Mouse (Mus musculus) heart, embryonic 10.5 days (tissue): ENCODE data around the gene Krtap5-5. TPM values are rescaled to one million over a fixed set of nuclear protein-coding genes. Genes with fewer than 3 reads are reported as not detected.

Experiments used
- DNase-seq: peaks from one replicate; pipeline ENCODE4 v3.0.0-alpha.2; 2017; ENCODE audit warnings: low spot score
- H3K27ac ChIP-seq: fragments of 300-500 bp; sonication (generic); 2 replicates; pipeline ENCODE4 v1.5.1; 2016; ENCODE audit warnings: mild to moderate bottlenecking
- H3K27me3 ChIP-seq: fragments of 300-500 bp; sonication (generic); 2 replicates; pipeline ENCODE4 v1.6.1; 2016; ENCODE audit warnings: mild to moderate bottlenecking; ENCODE audit not compliant: poor library complexity, insufficient read depth, severe bottlenecking
- H3K36me3 ChIP-seq: fragments of 300-500 bp; sonication (generic); 2 replicates; pipeline ENCODE4 v1.6.1; 2016; ENCODE audit warnings: mild to moderate bottlenecking, moderate library complexity
- H3K4me1 ChIP-seq: fragments of 300-500 bp; sonication (generic); 2 replicates; pipeline ENCODE4 v1.6.1; 2016; ENCODE audit warnings: mild to moderate bottlenecking
- H3K4me3 ChIP-seq: fragments of 300-500 bp; sonication (generic); 2 replicates; pipeline ENCODE4 v1.5.1; 2016; ENCODE audit warnings: mild to moderate bottlenecking, moderate library complexity
- H3K9me3 ChIP-seq: fragments of 300-500 bp; sonication (generic); 2 replicates; pipeline ENCODE4 v1.6.1; 2016; ENCODE audit warnings: mild to moderate bottlenecking, moderate library complexity
- WGBS: fragments of 180-500 bp; shearing (Covaris S2); methylation state at CpG from one replicate; pipeline ENCODE4 v1.1.7; 2016; 5-methylcytosine and 5-hydroxymethylcytosine counted together
- polyA plus RNA-seq: library from polyadenylated mRNA; unstranded; fragments of >200 nt; fragmentation: Nextera tagmentation; extraction: Ambion mirVana; gene quantifications from 2 replicates; pipeline ENCODE4 v1.2.1, GENCODE M21; 2016

Gene Krtap5-5
- polyA plus RNA-seq, 1 experiment from 2014 or later = not detected

DNA sequence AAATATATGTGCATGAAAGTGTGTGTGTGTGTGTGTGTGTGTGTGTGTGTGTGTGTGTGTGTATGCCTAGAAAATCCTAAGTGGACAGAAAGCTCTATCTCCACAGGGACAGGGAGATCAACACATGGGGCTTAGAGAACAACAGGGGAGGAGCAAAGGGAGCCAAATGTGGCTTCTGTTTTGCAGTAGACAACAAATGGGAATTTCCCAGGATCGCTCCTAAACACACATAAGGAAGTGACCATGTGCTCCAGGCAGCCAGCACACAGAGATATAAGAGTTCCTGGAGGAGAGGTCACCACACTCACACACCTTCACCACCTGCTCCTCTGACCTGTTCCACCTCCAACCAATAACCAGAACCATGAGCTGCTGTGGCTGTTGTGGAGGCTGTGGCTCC, 28.7 kb downstream of the Krtap5-5 start, which contains the start of gene Krtap5-3:
Gene Krtap5-3, plus strand, starts transcription at position 301 of the 400 bp plus-strand sequence.
- Histone ChIP-seq H3K36me3 (no peaks in the 10 kb centered on the region), H3K27ac (no peak within 1 kb of the TSS), H3K4me1 (no peaks in the 10 kb centered on the region), H3K9me3 (no peaks in the 10 kb centered on the region), H3K27me3 (peaks cover 22% of the 10 kb centered on the region), H3K4me3 (no peak within 1 kb of the TSS)
- no peak for DNase-seq
- 58% methylated on average over 1 of the region's 1 CpGs for WGBS

DNA sequence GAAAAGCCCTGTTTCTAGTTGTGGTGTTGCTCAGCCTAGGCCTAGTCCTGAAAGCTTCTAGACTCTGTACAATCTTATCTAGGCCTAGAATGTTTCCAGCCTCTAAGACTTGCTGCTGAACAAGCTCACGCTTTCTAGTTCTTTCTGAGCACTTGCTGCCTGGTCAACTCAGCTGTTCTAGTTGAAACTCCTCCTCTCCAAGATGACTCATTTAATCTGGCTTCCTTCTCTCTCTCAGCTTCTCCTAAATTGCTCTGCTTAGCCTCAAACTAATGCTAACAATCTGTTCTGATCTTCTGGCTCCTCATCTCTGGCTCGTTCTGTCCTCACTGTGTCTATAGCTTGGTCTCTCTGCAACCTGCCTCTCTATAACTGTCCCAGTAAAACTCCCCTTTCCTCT, 31.0 kb downstream of the Krtap5-5 start:
- Histone ChIP-seq H3K4me1 (no peaks in the 10 kb centered on the region), H3K27me3 (peaks cover 22% of the 10 kb centered on the region), H3K4me3 (no peak overlapping the region), H3K36me3 (no peaks in the 10 kb centered on the region), H3K9me3 (no peaks in the 10 kb centered on the region), H3K27ac (no peak overlapping the region)
- 77% methylated on average over 2 of the region's 2 CpGs for WGBS
- no peak for DNase-seq

DNA sequence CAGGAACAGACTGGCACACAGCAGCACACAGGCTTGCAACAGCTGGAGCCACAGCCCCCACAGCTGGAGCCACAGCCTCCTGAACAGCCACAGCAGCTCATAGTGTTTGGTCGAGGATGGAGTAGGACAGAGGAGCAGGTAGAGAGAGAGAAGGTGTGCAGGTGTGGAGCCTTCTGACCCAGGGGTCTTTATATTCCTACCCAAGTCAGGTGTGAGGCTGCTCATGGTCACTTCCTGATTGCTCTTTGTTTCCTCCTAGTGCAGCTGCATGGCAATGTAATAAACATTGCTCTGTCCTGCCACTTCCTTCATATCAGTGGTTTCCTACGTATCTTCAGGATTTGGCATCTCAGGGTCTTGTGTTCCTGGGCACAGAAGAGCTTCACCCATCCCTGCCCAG, 39.5 kb downstream of the Krtap5-5 start, which contains the start of gene Gm10153:
Gene Gm10153, minus strand, starts transcription at position 101 of the 400 bp plus-strand sequence.
- Histone ChIP-seq H3K4me1 (no peaks in the 10 kb centered on the region), H3K27me3 (peaks cover 14% of the 10 kb centered on the region), H3K27ac (no peak within 1 kb of the TSS), H3K36me3 (no peaks in the 10 kb centered on the region), H3K9me3 (no peaks in the 10 kb centered on the region), H3K4me3 (no peak within 1 kb of the TSS)
- DNase-seq = no peak
- 36% methylated on average over 2 of the region's 2 CpGs for WGBS

DNA sequence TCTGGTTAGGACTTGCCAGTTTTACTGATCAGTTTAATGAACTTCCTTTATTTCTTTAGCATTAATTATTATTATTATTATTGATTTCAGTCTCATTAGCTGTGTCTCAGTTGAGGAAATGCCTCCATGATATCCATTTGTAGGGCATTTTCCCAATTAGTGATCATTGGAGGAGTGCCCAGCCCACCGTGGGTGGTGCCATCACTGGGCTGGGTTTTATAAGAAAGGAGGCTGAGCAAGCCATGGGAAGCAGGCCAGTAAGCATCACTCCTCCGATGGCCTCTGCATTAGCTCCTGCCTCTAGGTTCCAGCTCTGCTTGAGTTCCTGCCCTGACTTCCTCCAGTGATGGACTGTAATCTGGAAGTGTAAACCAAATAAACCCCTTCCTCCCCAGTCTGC, 41.6 kb downstream of the Krtap5-5 start:
- Histone ChIP-seq H3K27ac (no peak overlapping the region), H3K27me3 (peaks cover 14% of the 10 kb centered on the region), H3K36me3 (no peaks in the 10 kb centered on the region), H3K9me3 (no peaks in the 10 kb centered on the region), H3K4me3 (no peak overlapping the region), H3K4me1 (no peaks in the 10 kb centered on the region)
- 59% methylated on average over 2 of the region's 2 CpGs for WGBS
- DNase-seq = no peak

DNA sequence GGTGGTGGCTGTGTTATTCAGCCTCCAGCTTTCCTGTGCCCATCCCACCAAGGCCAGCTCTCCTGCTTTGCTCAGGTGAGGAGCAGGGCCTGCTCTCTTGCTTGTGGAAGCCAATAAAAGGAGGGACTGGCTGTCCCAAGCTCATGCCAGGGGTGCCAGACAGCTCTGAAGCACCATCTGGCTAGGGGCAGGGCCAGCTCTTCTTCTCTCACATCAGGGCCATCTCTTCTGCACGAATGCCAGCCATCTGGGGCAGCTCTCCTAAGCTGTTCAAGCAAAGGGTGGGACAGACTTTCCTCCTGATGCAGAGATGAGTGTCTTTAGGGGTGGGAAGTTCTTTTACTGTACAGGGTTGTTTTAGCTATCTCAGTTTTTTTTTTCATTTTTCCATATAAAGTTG, 48.8 kb downstream of the Krtap5-5 start:
- Histone ChIP-seq H3K36me3 (no peaks in the 10 kb centered on the region), H3K27ac (no peak overlapping the region), H3K9me3 (no peaks in the 10 kb centered on the region), H3K4me1 (no peaks in the 10 kb centered on the region), H3K27me3 (0 out of 2 replicates have a peak, but pooled peaks cover 5% of the 10 kb centered on the region), H3K4me3 (no peak overlapping the region)
- DNase-seq = no peak
- WGBS = 5% methylated on average over 1 of the region's 1 CpGs

Other genes starting within 250 kb of the Krtap5-5 start
- gene Mob2, start 168.9 kb downstream of the Krtap5-5 start, polyA plus RNA-seq = 52.4 and 54.9 TPM in 2 replicates
- 5.3 and 9.0 TPM in 2 replicates for gene Dusp8, start 134.1 kb downstream of the Krtap5-5 start, polyA plus RNA-seq
- not detected in 2 replicates for gene Gm45618, start 109.2 kb downstream of the Krtap5-5 start, polyA plus RNA-seq
- gene Gm39115, start 93.9 kb downstream of the Krtap5-5 start, polyA plus RNA-seq = not detected in 2 replicates
- not detected in 2 replicates for gene Gm45337, start 85.4 kb downstream of the Krtap5-5 start, polyA plus RNA-seq
- gene Gm29735, start 72.9 kb downstream of the Krtap5-5 start, polyA plus RNA-seq = not detected in 2 replicates
- not detected in 2 replicates for gene Gm4553, start 64.2 kb downstream of the Krtap5-5 start, polyA plus RNA-seq
- not detected in 2 replicates for gene Krtap5-2, start 54.0 kb downstream of the Krtap5-5 start, polyA plus RNA-seq
- gene Gm10153, start 39.6 kb downstream of the Krtap5-5 start, polyA plus RNA-seq = not detected in 2 replicates
- gene Krtap5-3, start 28.6 kb downstream of the Krtap5-5 start, polyA plus RNA-seq = not detected in 2 replicates
- gene Gm7579, start 18.1 kb downstream of the Krtap5-5 start, polyA plus RNA-seq = not detected in 2 replicates
- gene Gm40460, start 11.1 kb upstream of the Krtap5-5 start, polyA plus RNA-seq = not detected in 2 replicates
- gene Gm2431, start 28.4 kb upstream of the Krtap5-5 start, polyA plus RNA-seq = not detected in 2 replicates
- not detected in 2 replicates for gene Gm4559, start 44.4 kb upstream of the Krtap5-5 start, polyA plus RNA-seq
- not detected in 2 replicates for gene Krtap5-1, start 67.1 kb upstream of the Krtap5-5 start, polyA plus RNA-seq
- gene Krtap5-4, start 73.6 kb upstream of the Krtap5-5 start, polyA plus RNA-seq = 0.34 TPM in 1 of 2 replicates, not detected in the other
- gene Ifitm10, start 143.8 kb upstream of the Krtap5-5 start, polyA plus RNA-seq = 7.7 and 12.5 TPM in 2 replicates
- 0.55 and 0.92 TPM in 2 replicates for gene Gm49369, start 152.7 kb upstream of the Krtap5-5 start, polyA plus RNA-seq
- gene Ctsd, start 158.1 kb upstream of the Krtap5-5 start, polyA plus RNA-seq = 293 and 402 TPM in 2 replicates
- gene Syt8, start 204.9 kb upstream of the Krtap5-5 start, polyA plus RNA-seq = 0.38 and 1.3 TPM in 2 replicates
- 51.9 and 56.4 TPM in 2 replicates for gene Tnni2, start 211.8 kb upstream of the Krtap5-5 start, polyA plus RNA-seq
- gene Lsp1, start 230.8 kb upstream of the Krtap5-5 start, polyA plus RNA-seq = 32.0 and 36.9 TPM in 2 replicates